Mouse (Mus musculus) adipocyte (in vitro differentiated cells): ENCODE measurements around the gene Grid2ip.

ENCODE experiments used
- DNase-seq: peaks from one replicate; pipeline ENCODE4 v3.0.0-alpha.2; 2016; ENCODE audit warnings: low spot score

Grid2ip gene

DNA sequence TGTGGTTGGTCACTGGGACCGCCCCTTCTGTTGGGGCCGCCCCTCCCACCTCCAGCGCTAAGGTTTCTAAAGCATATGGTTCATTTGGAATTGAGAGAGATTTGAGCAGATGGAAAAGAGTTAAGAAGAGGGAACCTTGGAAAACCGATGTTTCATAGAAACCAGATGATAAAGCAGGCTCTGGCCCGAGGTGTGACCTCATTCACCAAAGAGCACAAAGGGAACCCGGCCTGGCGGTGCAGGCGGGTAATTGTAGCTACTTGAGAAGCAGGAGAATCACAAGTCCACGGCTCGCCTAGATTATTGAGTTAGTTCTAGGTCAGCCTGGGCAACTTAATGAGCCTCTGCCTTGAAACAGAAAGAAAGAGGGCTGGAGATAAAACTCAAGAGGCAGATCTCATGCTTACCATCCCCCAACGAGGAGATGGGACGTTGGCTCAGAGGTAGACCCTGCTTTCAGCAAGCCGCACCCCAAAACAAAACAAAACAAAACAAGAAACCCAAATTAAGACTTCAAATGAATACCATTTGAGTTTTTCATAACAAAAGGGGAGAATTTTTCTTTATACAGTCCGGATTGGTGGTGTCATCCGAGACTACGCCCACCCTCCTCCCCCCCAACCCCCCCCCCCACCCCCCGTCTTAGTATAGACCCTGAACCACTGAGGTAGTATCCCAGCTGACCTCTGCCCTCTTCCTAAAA, at the start of gene Grid2ip:
TSS of gene Grid2ip (plus strand) at position 653 of the 703 bp plus-strand sequence.
- no peak for DNase-seq

- DNase-seq = no peak
Observed at GRCm38 (mm10) chr5:143308825-143309224, 48.3 kb upstream of the Grid2ip start.

DNA sequence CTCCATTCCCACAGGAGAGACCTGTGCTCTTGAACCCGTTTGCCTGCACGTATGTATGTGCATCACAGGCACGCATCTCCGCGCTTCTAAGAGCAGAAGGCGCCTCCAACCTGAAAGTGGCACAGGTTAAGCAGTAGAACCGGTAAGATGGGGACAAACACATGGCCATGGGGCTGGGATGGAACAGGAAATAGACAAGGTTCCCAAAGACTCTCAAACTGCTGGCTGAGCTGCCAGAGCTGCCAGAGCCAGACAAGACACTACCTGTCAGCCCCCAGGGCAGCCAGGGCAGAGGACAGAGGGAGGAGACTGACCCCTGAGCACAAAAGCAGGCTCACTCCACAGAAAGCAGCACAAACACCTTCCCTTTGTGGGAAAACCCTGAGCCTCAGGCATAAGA, 47.2 kb upstream of the Grid2ip start:
- DNase-seq = no peak

GRCm38 (mm10) chr5:143311886-143312285, 45.3 kb upstream of the Grid2ip start:
- peak; percentile 73 for DNase-seq

DNA sequence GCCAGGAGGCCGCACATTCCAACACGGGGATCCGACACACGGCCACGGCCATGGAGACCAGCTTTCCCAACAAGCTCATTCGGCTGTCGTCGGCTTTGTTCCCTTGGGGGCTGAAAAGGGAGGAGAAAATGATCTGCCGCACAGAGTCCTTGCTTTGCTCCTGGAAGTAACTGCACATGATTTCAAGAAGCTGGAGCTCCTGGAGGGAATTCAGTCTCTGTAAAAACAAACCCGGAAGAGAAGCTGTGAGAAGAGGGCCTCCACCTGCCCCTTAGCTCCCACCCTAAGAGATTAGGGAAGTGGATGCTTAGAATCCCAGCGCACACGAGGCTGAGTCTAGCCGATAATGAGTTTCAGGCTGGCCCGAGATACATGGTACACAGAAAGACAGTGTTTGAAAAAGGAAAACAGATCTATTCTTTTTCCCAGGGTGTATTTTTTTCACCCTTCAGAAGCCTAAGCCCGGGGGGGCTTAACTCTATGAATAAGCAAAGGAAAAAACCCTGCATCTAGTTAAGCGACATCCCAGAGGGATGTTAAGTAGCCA, 42.9 kb upstream of the Grid2ip start:
- DNase-seq = no peak

GRCm38 (mm10) chr5:143314730-143315513, 42.2 kb upstream of the Grid2ip start, which contains the start of gene E130309D02Rik:
E130309D02Rik (minus strand) TSS chr5:143315360.
- peak; percentile 75 for DNase-seq

DNA sequence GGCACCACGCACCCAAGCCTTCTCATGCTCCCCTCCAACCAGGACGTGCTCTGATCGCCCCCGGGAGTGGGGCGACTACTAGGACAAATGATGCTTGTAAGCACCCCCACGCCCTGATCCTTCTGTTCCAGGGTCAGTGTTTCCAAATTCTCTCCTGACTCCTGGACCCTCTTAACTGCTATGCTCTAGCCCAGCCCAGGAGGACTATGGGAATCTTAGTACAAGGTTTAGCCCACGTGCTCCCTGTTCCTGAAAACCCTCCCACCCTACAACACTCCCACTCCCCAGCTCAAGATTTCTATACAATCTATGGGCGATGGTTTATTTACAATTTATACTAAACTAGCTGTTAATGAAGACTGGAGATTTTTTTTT, 41.6 kb upstream of the Grid2ip start:
- no peak for DNase-seq

GRCm38 (mm10) chr5:143316605-143317287, 40.4 kb upstream of the Grid2ip start:
- DNase-seq = peak; percentile 27

DNA sequence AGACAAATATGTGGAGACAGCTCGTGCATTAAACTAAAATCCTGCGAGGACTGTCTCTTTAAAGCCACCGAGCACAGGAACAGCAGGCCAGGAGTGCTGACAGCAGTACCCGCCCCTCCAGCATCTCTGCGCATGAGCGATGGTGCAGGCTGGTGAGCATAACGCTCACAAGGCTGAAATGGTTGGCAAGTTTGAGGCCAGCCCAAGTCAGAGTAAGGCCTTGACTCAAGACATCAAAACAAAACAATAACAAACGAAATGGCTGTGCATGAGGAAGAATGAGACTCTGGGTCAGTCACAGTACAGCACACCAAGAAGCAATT, 39.9 kb upstream of the Grid2ip start:
- no peak for DNase-seq

DNA sequence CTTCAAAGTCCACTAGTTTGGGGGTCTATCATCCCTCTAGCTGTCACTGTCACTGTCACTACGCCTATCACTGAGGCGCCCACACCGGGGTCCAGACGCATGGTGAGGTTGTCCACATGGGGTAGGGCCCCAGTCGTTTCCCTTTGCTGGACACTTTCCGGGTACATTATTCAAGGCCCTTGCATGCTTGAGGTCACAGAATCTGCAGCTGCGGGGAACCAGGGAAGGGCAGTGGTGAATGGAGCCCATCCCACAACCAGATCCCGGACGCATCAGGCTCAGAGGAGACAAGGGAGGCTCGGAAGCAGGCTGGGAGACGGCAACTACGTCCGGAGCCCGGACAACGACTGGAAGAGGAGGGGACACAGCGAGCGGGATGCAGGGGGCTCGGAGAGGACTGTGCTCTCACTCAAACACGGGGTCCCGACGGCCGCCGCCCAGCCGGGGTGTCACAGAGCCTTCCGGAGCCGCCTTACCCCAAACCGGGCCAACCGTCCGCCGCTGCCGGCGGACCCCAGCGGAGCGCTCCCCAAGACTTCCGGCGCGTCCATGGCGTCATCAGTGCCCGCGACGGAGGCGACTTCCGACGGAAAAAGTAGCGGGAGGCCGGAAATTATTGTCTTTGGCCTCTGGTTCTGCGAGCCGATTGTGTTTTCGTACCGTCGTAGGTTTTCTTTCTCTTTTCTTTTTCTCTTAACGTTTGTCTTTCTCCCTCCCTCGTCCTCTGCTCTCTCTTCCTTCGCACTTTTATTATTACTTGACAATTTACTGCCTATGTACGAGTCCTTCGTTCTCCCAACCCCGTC, 28.2 kb upstream of the Grid2ip start, which contains the start of gene Zdhhc4:
TSS of gene Zdhhc4 (minus strand) at position 567 of the 806 bp plus-strand sequence.
- peak; percentile 88 for DNase-seq

DNA sequence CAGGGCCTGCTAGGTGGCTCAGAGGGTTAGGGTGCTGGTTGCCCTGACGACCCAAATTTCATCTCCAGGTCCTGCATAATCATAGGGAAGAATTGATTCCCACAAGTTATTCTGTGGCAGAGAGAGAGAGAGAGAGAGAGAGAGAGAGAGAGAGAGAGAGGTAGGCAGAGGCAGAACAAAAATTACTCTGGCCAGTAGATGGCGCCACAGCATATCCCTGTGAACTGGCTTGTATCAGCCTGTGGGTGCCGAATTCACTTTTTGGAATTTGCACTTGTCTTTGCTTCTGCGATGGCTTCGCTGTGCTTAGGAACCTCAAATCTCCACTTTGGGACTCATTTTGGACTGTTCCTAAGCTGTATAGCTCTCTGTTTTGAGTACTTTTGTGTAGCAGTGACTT, 23.3 kb upstream of the Grid2ip start:
- peak; percentile 87 for DNase-seq

GRCm38 (mm10) chr5:143334418-143335088, 22.6 kb upstream of the Grid2ip start:
- no peak for DNase-seq

DNA sequence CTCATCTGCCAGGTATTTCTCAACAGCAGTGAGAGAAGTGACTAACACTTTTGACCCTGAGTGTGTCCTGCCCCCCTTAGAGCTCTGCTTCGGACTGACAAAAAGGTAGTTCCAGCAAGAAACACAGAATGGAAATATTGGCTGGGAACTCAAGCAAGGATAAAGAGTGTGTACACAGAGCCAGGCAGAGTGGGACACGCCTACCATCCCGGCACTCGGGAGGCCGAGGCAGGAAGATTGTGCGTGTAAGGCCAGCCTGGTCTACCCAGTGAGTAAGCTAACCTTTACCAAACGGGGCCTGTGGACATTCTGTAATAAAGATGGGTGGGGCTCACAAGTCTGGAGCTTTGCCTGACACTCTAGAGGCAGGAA, 22.1 kb upstream of the Grid2ip start:
- DNase-seq = no peak

- DNase-seq = no peak
Observed at GRCm38 (mm10) chr5:143336559-143336958, 20.6 kb upstream of the Grid2ip start.

DNA sequence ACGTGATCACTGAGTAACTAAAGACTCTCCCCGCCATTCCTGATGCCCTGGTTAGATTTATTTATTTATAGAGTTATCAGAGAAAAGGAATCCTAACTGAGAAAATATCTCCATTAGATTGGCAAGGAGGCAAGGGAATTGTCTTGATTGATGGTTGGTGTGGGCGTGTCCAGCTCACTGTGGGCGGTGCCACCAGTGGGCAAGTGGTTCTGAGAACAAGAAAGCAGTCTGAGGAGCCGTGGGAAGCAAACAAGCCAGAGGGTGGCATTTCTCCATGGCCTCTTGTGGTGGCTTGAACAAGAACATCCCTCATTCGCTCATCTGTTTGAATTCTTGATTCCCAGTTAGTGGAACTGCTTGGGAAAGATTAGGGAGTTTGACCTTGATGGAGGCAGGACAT, 17.5 kb upstream of the Grid2ip start:
- no peak for DNase-seq

- DNase-seq = no peak
Observed at GRCm38 (mm10) chr5:143346367-143346766, 10.8 kb upstream of the Grid2ip start.

GRCm38 (mm10) chr5:143356017-143356416, 1.1 kb upstream of the Grid2ip start:
- DNase-seq = no peak

- DNase-seq = no peak
Observed at GRCm38 (mm10) chr5:143357564-143357963, 426 bp downstream of the Grid2ip start.

GRCm38 (mm10) chr5:143359263-143359662, 2.1 kb downstream of the Grid2ip start:
- no peak for DNase-seq

DNA sequence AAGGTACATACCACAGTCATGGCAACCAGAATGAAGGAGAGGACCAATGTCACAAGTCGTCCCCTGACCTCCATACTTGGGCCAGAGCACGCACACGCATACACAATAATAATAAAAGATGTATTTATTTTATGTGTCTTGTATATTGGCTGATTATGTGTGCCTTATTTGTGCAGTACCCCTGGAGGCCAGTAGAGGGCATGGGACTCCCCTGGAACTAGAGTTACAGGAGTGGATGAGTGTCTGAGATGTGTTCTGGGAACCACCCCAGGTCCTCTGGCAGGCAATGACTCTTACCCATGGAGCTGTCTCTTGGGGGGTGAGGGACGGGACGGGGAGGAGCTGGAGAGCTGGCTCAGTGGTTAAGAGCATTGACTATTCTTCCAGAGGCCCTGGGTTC, 2.9 kb downstream of the Grid2ip start:
- DNase-seq = no peak

DNA sequence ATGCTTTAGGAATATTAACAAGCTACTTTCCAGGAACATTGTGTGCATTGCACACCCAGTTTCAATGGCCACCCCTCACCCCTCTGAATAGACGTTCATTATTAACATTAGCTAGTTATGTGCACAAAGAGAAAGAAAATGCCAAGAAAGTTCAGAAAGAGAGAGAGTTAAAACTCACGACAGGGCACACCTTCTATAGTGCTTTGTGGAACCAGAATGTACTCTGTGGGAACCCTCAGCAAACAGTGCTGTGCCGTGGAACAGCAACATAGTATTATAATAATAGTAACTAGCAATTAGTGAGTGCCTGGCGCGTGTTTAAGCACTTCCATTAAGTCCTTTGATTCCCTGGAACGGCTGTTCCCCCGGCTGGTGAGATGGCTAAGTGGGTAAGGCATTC, 4.3 kb downstream of the Grid2ip start:
- no peak for DNase-seq
